ENCODE assay signal across 9 mouse cellular contexts in the genomic region with DNA sequence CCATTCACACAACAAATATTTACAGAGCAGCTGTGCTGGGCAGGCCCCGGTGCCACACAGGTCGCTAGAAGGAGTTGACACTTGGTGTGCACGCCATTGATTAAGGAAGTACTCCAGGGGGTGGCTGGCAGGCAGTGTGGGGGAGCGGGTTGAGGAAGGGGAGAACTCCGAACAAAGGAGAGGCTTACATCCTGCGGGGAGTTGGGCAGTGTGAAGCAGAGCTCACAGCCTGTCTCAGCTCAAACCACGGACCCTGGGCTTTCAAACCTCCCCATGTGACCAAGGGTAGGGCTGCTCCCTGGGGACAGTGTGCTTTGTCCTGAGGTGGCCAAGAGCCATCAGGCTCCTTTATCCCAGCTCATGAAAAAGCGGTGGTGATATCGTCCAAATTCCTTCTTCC.
DNase-seq lines count a peak whose midpoint lies in the region; ATAC-seq and TF ChIP-seq lines count a peak whose summit lies in the region.
"Had no signal": no experiment of that assay in that cellular context is flagged by ENCODE, and none has a peak within 500 bp of the region (broad histone marks: within the 10 kb centered on the region; RNA-seq: fewer than 3 reads in every experiment).

No protein-coding gene starts in this region.

- H3K4me1 ChIP-seq in heart, embryonic 10.5 days = peaks cover 36% of the 10 kb centered on the region
- H3K4me1 ChIP-seq in E14TG2a.4 (replicated peaks; ENCODE audit: low read depth, low read length) = peaks cover 32% of the 10 kb centered on the region
- peaks cover 15% of the 10 kb centered on the region in 2 experiments; a peak in 3 of 4 replicates for H3K4me1 ChIP-seq in heart, embryonic 14.5 days (ENCODE audit: control insufficient read depth in 2 of 2, insufficient read depth in 2 of 2, low read length in 2 of 2)
- peaks cover 7% of the 10 kb centered on the region for H3K4me1 ChIP-seq in liver, postnatal 0 days (ENCODE audit: insufficient read depth)

- no peak for TF ChIP-seq EP300 in liver, postnatal 0 days (IDR thresholded peaks at IDR 0.05; ENCODE audit: low read depth)

- H3K9ac ChIP-seq in heart, embryonic 14.5 days (ENCODE audit: low read length) = no peak overlapping the region
- no peak overlapping the region for H3K9ac ChIP-seq in liver, postnatal 0 days (replicated peaks)

- ATAC-seq in heart, embryonic 14.5 days (ENCODE audit: insufficient number of reproducible peaks, insufficient read depth, low FRiP score, low read depth) = no peak
- ATAC-seq in liver, postnatal 0 days = no peak

- H3K27me3 ChIP-seq in heart, embryonic 10.5 days (ENCODE audit: insufficient read depth, poor library complexity, severe bottlenecking) = peaks cover 36% of the 10 kb centered on the region; the same call in 1 of the 2 replicates
- peaks cover 15% of the 10 kb centered on the region; the same call in 1 of the 2 replicates for H3K27me3 ChIP-seq in E14TG2a.4 (ENCODE audit: insufficient read depth, low read length)
- H3K27me3 ChIP-seq in heart, embryonic 14.5 days (ENCODE audit: control insufficient read depth, insufficient read depth, low read length) = no peaks in the 10 kb centered on the region
- H3K27me3 ChIP-seq in liver, postnatal 0 days (ENCODE audit: insufficient read depth, low read length) = no peaks in the 10 kb centered on the region

- WGBS in heart, embryonic 10.5 days = 8% methylated on average over 9 of the region's 9 CpGs
- 9% methylated on average over 9 of the region's 9 CpGs for WGBS in heart, embryonic 14.5 days
- 5% methylated on average over 9 of the region's 9 CpGs for WGBS in liver, postnatal 0 days (ENCODE audit: insufficient replicate concordance)

- peak overlapping the region; percentile 31 for H3K4me2 ChIP-seq in heart, embryonic 14.5 days (ENCODE audit: low read length)
- H3K4me2 ChIP-seq in liver, postnatal 0 days (ENCODE audit: low read depth, low read length) = 0 out of 2 replicates have a peak overlapping the region, but pooled peaks have one; percentile 9

- peak overlapping the region; percentile 32; the same call in 1 of the 2 replicates for H3K4me3 ChIP-seq in heart, embryonic 10.5 days
- H3K4me3 ChIP-seq in E14TG2a.4 (replicated peaks; ENCODE audit: low read length) = peak overlapping the region; percentile 60; the same call in 1 of the 2 replicates
- H3K4me3 ChIP-seq in heart, embryonic 14.5 days (ENCODE audit: control insufficient read depth in 1 of 2, insufficient read depth in 1 of 2, low read depth in 1 of 2, low read length in 2 of 2) = no peak overlapping the region
- no peak overlapping the region for H3K4me3 ChIP-seq in liver, postnatal 0 days (ENCODE audit: low read depth, low read length)

- H3K27ac ChIP-seq in heart, embryonic 10.5 days = peak overlapping the region; percentile 36; the same call in 1 of the 2 replicates
- H3K27ac ChIP-seq in heart, embryonic 14.5 days (replicated peaks in 1 of 2; ENCODE audit: control insufficient read depth in 1 of 2, insufficient read depth in 1 of 2, low read depth in 2 of 2, low read length in 2 of 2) = no peak overlapping the region
- no peak overlapping the region for H3K27ac ChIP-seq in liver, postnatal 0 days (ENCODE audit: low read depth)

- no peaks in the 10 kb centered on the region for H3K9me3 ChIP-seq in heart, embryonic 10.5 days
- H3K9me3 ChIP-seq in E14TG2a.4 (ENCODE audit: low read length) = no peaks in the 10 kb centered on the region
- H3K9me3 ChIP-seq in heart, embryonic 14.5 days (ENCODE audit: control insufficient read depth, low read length) = no peaks in the 10 kb centered on the region
- H3K9me3 ChIP-seq in liver, postnatal 0 days (ENCODE audit: low read length) = no peaks in the 10 kb centered on the region

- TF ChIP-seq CTCF in E14TG2a.4 (conservative IDR thresholded peaks at IDR 0.05; ENCODE audit: low read length) = no peak
- TF ChIP-seq CTCF in liver, postnatal 0 days (IDR thresholded peaks at IDR 0.05; ENCODE audit: low read depth) = no peak

- no peak for DNase-seq in heart, embryonic 10.5 days (ENCODE audit: low spot score)
- DNase-seq in heart, adult 9 months (ENCODE audit: low spot score in 2 of 2) = no peak
- DNase-seq in liver, postnatal 0 days = no peak
- DNase-seq in spleen, postnatal 14 days (ENCODE audit: low spot score in 2 of 2) = no peak
- no peak for DNase-seq in layer of hippocampus, adult 8-10 months (ENCODE audit: low spot score in 2 of 2)
- no peak for DNase-seq in right cerebral cortex, postnatal 10 days (ENCODE audit: low spot score in 2 of 2)
- DNase-seq: left cerebral cortex, postnatal 4 days had no signal

- H3K36me3 ChIP-seq in heart, embryonic 10.5 days = no peaks in the 10 kb centered on the region
- H3K36me3 ChIP-seq in E14TG2a.4 (ENCODE audit: insufficient read depth, low read length) = no peaks in the 10 kb centered on the region
- no peaks in the 10 kb centered on the region for H3K36me3 ChIP-seq in heart, embryonic 14.5 days (ENCODE audit: control insufficient read depth, insufficient read depth, low read length)
- H3K36me3 ChIP-seq in liver, postnatal 0 days (replicated peaks; ENCODE audit: insufficient read depth, low read length) = no peaks in the 10 kb centered on the region

Comparison
In these comparisons a context has a peak if more than half of its experiments do, and no peak if none do; other contexts are left out.
1. H3K4me3 ChIP-seq: peak in heart, embryonic 10.5 days (single experiment) and E14TG2a.4 (single experiment); none in heart, embryonic 14.5 days (0 of 2) and liver, postnatal 0 days (single experiment).